Mouse (Mus musculus): Measurements from ENCODE around the gene A930004D18Rik. TPM values are rescaled to one million over a fixed set of nuclear protein-coding genes. Genes with fewer than 3 reads are reported as not detected.
"Not testable (repeated sequence)": the region's sequence is repeated elsewhere in the genome, so short reads cannot be mapped to it uniquely, and the experiment has no call there.

A930004D18Rik gene
- total RNA-seq, 1 experiment from 2014 or later = 2.1 TPM

GRCm38 (mm10) chr2:18011226-18011625, 26.3 kb downstream of the A930004D18Rik start:
- DNase-seq = no peak

GRCm38 (mm10) chr2:18005137-18005536, 32.4 kb downstream of the A930004D18Rik start:
- DNase-seq = no peak

- no peak for DNase-seq
These were observed 33.3 kb downstream of the A930004D18Rik start for GRCm38 (mm10) chr2:18004286-18004685.

- DNase-seq = no peak
These were observed 35.2 kb downstream of the A930004D18Rik start for GRCm38 (mm10) chr2:18002306-18002705.

- DNase-seq = no peak
These were observed 40.7 kb downstream of the A930004D18Rik start, which contains the start of gene H2al2a for GRCm38 (mm10) chr2:17996858-17997257. Gene H2al2a (minus strand): TSS chr2:17996958.

GRCm38 (mm10) chr2:17989562-17989961, 48.0 kb downstream of the A930004D18Rik start:
- DNase-seq = no peak

GRCm38 (mm10) chr2:17989115-17989514, 48.4 kb downstream of the A930004D18Rik start:
- no peak for DNase-seq

GRCm38 (mm10) chr2:17986694-17987093, 50.8 kb downstream of the A930004D18Rik start:
- DNase-seq = no peak

GRCm38 (mm10) chr2:17984774-17985173, 52.8 kb downstream of the A930004D18Rik start:
- DNase-seq = no peak

GRCm38 (mm10) chr2:17982747-17983146, 54.8 kb downstream of the A930004D18Rik start:
- DNase-seq = no peak

- DNase-seq = no peak
These were observed 58.8 kb downstream of the A930004D18Rik start for GRCm38 (mm10) chr2:17978706-17979105.

- DNase-seq = not testable (repeated sequence)
These were observed 59.3 kb downstream of the A930004D18Rik start for GRCm38 (mm10) chr2:17978251-17978650.

- not testable (repeated sequence) for DNase-seq
These were observed 59.9 kb downstream of the A930004D18Rik start for GRCm38 (mm10) chr2:17977645-17978044.

GRCm38 (mm10) chr2:17975601-17976327, 61.8 kb downstream of the A930004D18Rik start:
- DNase-seq = no peak

Small RNA genes lying within 50 kb of the gene (microRNA-seq; reads per million reads assigned to microRNA genes)
- 1.4 to 1.7 reads per million in 2 experiments for gene Mir7655

Other genes starting within 250 kb of the A930004D18Rik start
- not detected in 2 replicates for gene H2al2a, start 40.8 kb downstream of the A930004D18Rik start, total RNA-seq (2021)
- gene Skida1, start 11.3 kb upstream of the A930004D18Rik start, total RNA-seq (2021) = 4.2 and 5.4 TPM in 2 replicates
- 59.0 and 68.1 TPM in 2 replicates for gene Mllt10, start 17.5 kb upstream of the A930004D18Rik start, total RNA-seq (2021)